Mouse (Mus musculus) heart, embryonic 10.5 days (tissue): ENCODE measurements around the gene Taok1. TPM values are rescaled to one million over a fixed set of nuclear protein-coding genes. Genes with fewer than 3 reads are reported as not detected.

Experiments
- DNase-seq: peaks from one replicate; pipeline ENCODE4 v3.0.0-alpha.2; 2017; ENCODE audit warnings: low spot score
- H3K27ac ChIP-seq: fragments of 300-500 bp; sonication (generic); 2 replicates; pipeline ENCODE4 v1.5.1; 2016; ENCODE audit warnings: mild to moderate bottlenecking
- H3K27me3 ChIP-seq: fragments of 300-500 bp; sonication (generic); 2 replicates; pipeline ENCODE4 v1.6.1; 2016; ENCODE audit warnings: mild to moderate bottlenecking; ENCODE audit not compliant: poor library complexity, insufficient read depth, severe bottlenecking
- H3K36me3 ChIP-seq: fragments of 300-500 bp; sonication (generic); 2 replicates; pipeline ENCODE4 v1.6.1; 2016; ENCODE audit warnings: mild to moderate bottlenecking, moderate library complexity
- H3K4me1 ChIP-seq: fragments of 300-500 bp; sonication (generic); 2 replicates; pipeline ENCODE4 v1.6.1; 2016; ENCODE audit warnings: mild to moderate bottlenecking
- H3K4me3 ChIP-seq: fragments of 300-500 bp; sonication (generic); 2 replicates; pipeline ENCODE4 v1.5.1; 2016; ENCODE audit warnings: mild to moderate bottlenecking, moderate library complexity
- H3K9me3 ChIP-seq: fragments of 300-500 bp; sonication (generic); 2 replicates; pipeline ENCODE4 v1.6.1; 2016; ENCODE audit warnings: mild to moderate bottlenecking, moderate library complexity
- WGBS: fragments of 180-500 bp; shearing (Covaris S2); methylation state at CpG from one replicate; pipeline ENCODE4 v1.1.7; 2016; 5-methylcytosine and 5-hydroxymethylcytosine counted together
- polyA plus RNA-seq: library from polyadenylated mRNA; unstranded; fragments of >200 nt; fragmentation: Nextera tagmentation; extraction: Ambion mirVana; gene quantifications from 2 replicates; pipeline ENCODE4 v1.2.1, GENCODE M21; 2016

The Taok1 gene
- polyA plus RNA-seq, 1 experiment from 2014 or later = 10.9 TPM

- 88% methylated on average over 17 of the region's 17 CpGs for WGBS
- H3K4me1 ChIP-seq = peaks cover 54% of the 10 kb centered on the region
- H3K27ac ChIP-seq = no peak overlapping the region
These were observed 107.0 kb downstream of the Taok1 start for GRCm38 (mm10) chr11:77500361-77501325.

GRCm38 (mm10) chr11:77499354-77499753, 108.3 kb downstream of the Taok1 start:
- peaks cover 67% of the 10 kb centered on the region for H3K4me1 ChIP-seq
- WGBS = 90% methylated on average over 7 of the region's 7 CpGs
- no peak overlapping the region for H3K27ac ChIP-seq
- H3K27me3 ChIP-seq = no peaks in the 10 kb centered on the region
- no peaks in the 10 kb centered on the region for H3K9me3 ChIP-seq
- H3K4me3 ChIP-seq = no peak overlapping the region
- H3K36me3 ChIP-seq = peaks cover 55% of the 10 kb centered on the region
- no peak for DNase-seq

More at GRCm38 (mm10) chr11:77500361-77501325, 107.0 kb downstream of the Taok1 start:
- Histone ChIP-seq H3K9me3 (no peaks in the 10 kb centered on the region), H3K27me3 (no peaks in the 10 kb centered on the region), H3K36me3 (peaks cover 67% of the 10 kb centered on the region), H3K4me3 (no peak overlapping the region)
- no peak for DNase-seq

- Histone ChIP-seq H3K4me3 (peak overlapping the region; percentile 37), H3K27ac (peak overlapping the region; percentile 88), H3K36me3 (peaks cover 46% of the 10 kb centered on the region), H3K4me1 (peaks cover 73% of the 10 kb centered on the region), H3K27me3 (no peaks in the 10 kb centered on the region), H3K9me3 (no peaks in the 10 kb centered on the region)
- 73% methylated on average over 12 of the region's 12 CpGs for WGBS
- DNase-seq = no peak
These were observed 109.1 kb downstream of the Taok1 start for GRCm38 (mm10) chr11:77498261-77499139.

GRCm38 (mm10) chr11:77497851-77498250, 109.8 kb downstream of the Taok1 start:
- Histone ChIP-seq H3K4me3 (peak overlapping the region; percentile 37), H3K4me1 (peaks cover 70% of the 10 kb centered on the region), H3K27ac (peak overlapping the region; percentile 88), H3K36me3 (peaks cover 40% of the 10 kb centered on the region), H3K9me3 (no peaks in the 10 kb centered on the region), H3K27me3 (no peaks in the 10 kb centered on the region)
- WGBS = 32% methylated on average over 4 of the region's 4 CpGs
- no peak for DNase-seq

- no peaks in the 10 kb centered on the region for H3K27me3 ChIP-seq
- peaks cover 35% of the 10 kb centered on the region for H3K36me3 ChIP-seq
- peak; percentile 89 for DNase-seq
- H3K9me3 ChIP-seq = no peaks in the 10 kb centered on the region
- H3K4me3 ChIP-seq = peak overlapping the region; percentile 37
- 20% methylated on average over 6 of the region's 6 CpGs for WGBS
- H3K27ac ChIP-seq = peak overlapping the region; percentile 88
- peaks cover 72% of the 10 kb centered on the region for H3K4me1 ChIP-seq
These were observed 110.3 kb downstream of the Taok1 start for GRCm38 (mm10) chr11:77497341-77497756.

- H3K27ac ChIP-seq = peak overlapping the region; percentile 97; the same call in 1 of the 2 replicates
- H3K27me3 ChIP-seq = no peaks in the 10 kb centered on the region
- H3K4me3 ChIP-seq = no peak overlapping the region
- no peak for DNase-seq
- no peaks in the 10 kb centered on the region for H3K9me3 ChIP-seq
- H3K4me1 ChIP-seq = peaks cover 81% of the 10 kb centered on the region
- H3K36me3 ChIP-seq = peaks cover 17% of the 10 kb centered on the region
These were observed 112.1 kb downstream of the Taok1 start for GRCm38 (mm10) chr11:77495507-77495906.

GRCm38 (mm10) chr11:77494782-77495181, 112.8 kb downstream of the Taok1 start:
- H3K27ac ChIP-seq = peak overlapping the region; percentile 97; the same call in 1 of the 2 replicates
- H3K9me3 ChIP-seq = no peaks in the 10 kb centered on the region
- H3K36me3 ChIP-seq = peaks cover 10% of the 10 kb centered on the region
- DNase-seq = no peak
- 0 out of 2 replicates have a peak, but pooled peaks cover 4% of the 10 kb centered on the region for H3K27me3 ChIP-seq
- peak overlapping the region; percentile 99 for H3K4me3 ChIP-seq
- 76% methylated on average over 6 of the region's 6 CpGs for WGBS
- H3K4me1 ChIP-seq = peaks cover 83% of the 10 kb centered on the region

GRCm38 (mm10) chr11:77494344-77494676, 113.3 kb downstream of the Taok1 start:
- peaks cover 84% of the 10 kb centered on the region for H3K4me1 ChIP-seq
- peaks cover 5% of the 10 kb centered on the region for H3K36me3 ChIP-seq
- H3K27me3 ChIP-seq = 0 out of 2 replicates have a peak, but pooled peaks cover 4% of the 10 kb centered on the region
- DNase-seq = no peak
- 30% methylated on average over 4 of the region's 4 CpGs for WGBS
- peak overlapping the region; percentile 97 for H3K27ac ChIP-seq
- peak overlapping the region; percentile 99 for H3K4me3 ChIP-seq
- no peaks in the 10 kb centered on the region for H3K9me3 ChIP-seq

GRCm38 (mm10) chr11:77493512-77494343, 113.9 kb downstream of the Taok1 start, which contains the start of gene Git1:
Gene Git1, plus strand, starts transcription at chr11:77493562.
- 0 out of 2 replicates have a peak, but pooled peaks cover 4% of the 10 kb centered on the region for H3K27me3 ChIP-seq
- peak within 1 kb of the TSS; percentile 97 for H3K27ac ChIP-seq
- no peaks in the 10 kb centered on the region for H3K9me3 ChIP-seq
- WGBS = 3% methylated on average over 70 of the region's 74 CpGs
- H3K4me3 ChIP-seq = peak within 1 kb of the TSS; percentile 99
- peaks cover 84% of the 10 kb centered on the region for H3K4me1 ChIP-seq
- H3K36me3 ChIP-seq = no peaks in the 10 kb centered on the region
- no peak for DNase-seq

GRCm38 (mm10) chr11:77492911-77493332, 114.7 kb downstream of the Taok1 start:
- H3K27me3 ChIP-seq = 0 out of 2 replicates have a peak, but pooled peaks cover 4% of the 10 kb centered on the region
- H3K4me3 ChIP-seq = peak overlapping the region; percentile 99
- peaks cover 83% of the 10 kb centered on the region for H3K4me1 ChIP-seq
- DNase-seq = peak; percentile 96
- no peaks in the 10 kb centered on the region for H3K9me3 ChIP-seq
- 0% methylated on average over 32 of the region's 32 CpGs for WGBS
- H3K36me3 ChIP-seq = no peaks in the 10 kb centered on the region
- peak overlapping the region; percentile 97 for H3K27ac ChIP-seq

GRCm38 (mm10) chr11:77492311-77492871, 115.2 kb downstream of the Taok1 start:
- H3K36me3 ChIP-seq = no peaks in the 10 kb centered on the region
- H3K4me1 ChIP-seq = peaks cover 77% of the 10 kb centered on the region
- 1% methylated on average over 18 of the region's 18 CpGs for WGBS
- peak overlapping the region; percentile 99 for H3K4me3 ChIP-seq
- H3K9me3 ChIP-seq = no peaks in the 10 kb centered on the region
- H3K27me3 ChIP-seq = 0 out of 2 replicates have a peak, but pooled peaks cover 4% of the 10 kb centered on the region
- no peak for DNase-seq
- peak overlapping the region; percentile 97 for H3K27ac ChIP-seq
